Mouse (Mus musculus): ENCODE data around the gene Myo6. TPM values are rescaled to one million over a fixed set of nuclear protein-coding genes. Genes with fewer than 3 reads are reported as not detected.

Myo6 gene
- total and polyA plus RNA-seq, 3 experiments, result 6.0 to 39.5 (median 11.0) TPM

- H3K36me3 ChIP-seq (replicated peaks in 1 of 2; ENCODE audit: control insufficient read depth in 1 of 2, insufficient read depth in 1 of 2, low read length in 1 of 2), result peaks cover 0 to 21% of the 10 kb centered on the region in 2 experiments
- dilution Hi-C loops (cut with MboI; ENCODE audit: extremely low pct_ligation_motif_present, extremely low pct_unique_long_range_greater_than_20kb, low sequenced_read_pairs) (no loop called here), in situ Hi-C loops (cut with MboI; ENCODE audit: low pct_ligation_motif_present, low pct_unique_long_range_greater_than_20kb, low sequenced_read_pairs) (no loop called here)
- H3K27ac ChIP-seq (ENCODE audit: insufficient read depth, low read depth), result no peak overlapping the region
- H3K4me3 ChIP-seq (replicated peaks in 1 of 3; ENCODE audit: low read depth in 2 of 3, low read length in 2 of 3, poor library complexity in 1 of 3), result no peak overlapping the region
- H3K4me2 ChIP-seq (ENCODE audit: insufficient read depth, low read depth, poor library complexity, severe bottlenecking), result no peak overlapping the region
- H3K27me3 ChIP-seq (replicated peaks), result no peaks in the 10 kb centered on the region
- no peak overlapping the region for H3K9ac ChIP-seq (ENCODE audit: insufficient read depth, low read depth)
- H3K4me1 ChIP-seq (ENCODE audit: control insufficient read depth in 1 of 2, insufficient read depth in 2 of 2), result peaks cover 9 to 67% of the 10 kb centered on the region in 2 experiments
- TF ChIP-seq JUN (IDR thresholded peaks at IDR 0.05; ENCODE audit: insufficient read depth, low read depth, low read length) (no peak), ZMIZ1 (IDR thresholded peaks at IDR 0.05; ENCODE audit: low read depth, low read length) (no peak), KAT2A (IDR thresholded peaks at IDR 0.05; ENCODE audit: insufficient replicate concordance, low read length) (no peak), CHD1 (IDR thresholded peaks at IDR 0.05; ENCODE audit: low read depth, low read length) (no peak), MAZ (IDR thresholded peaks at IDR 0.05; ENCODE audit: low read depth, low read length) (no peak)
- no peak for DNase-seq (ENCODE audit: extremely low read depth)
- H3K9me3 ChIP-seq (replicated peaks; ENCODE audit: low read length), result no peaks in the 10 kb centered on the region
- no peaks in the 10 kb centered on the region for H3K79me2 ChIP-seq (replicated peaks; ENCODE audit: control insufficient read depth, extremely low read depth, insufficient read depth, poor library complexity, severe bottlenecking)
Observed at GRCm38 (mm10) chr9:80260905-80261304, 96.1 kb downstream of the Myo6 start.

- Histone ChIP-seq H3K4me2 (ENCODE audit: insufficient read depth, low read depth, poor library complexity, severe bottlenecking) (peak overlapping the region; percentile 57), H3K79me2 (replicated peaks; ENCODE audit: control insufficient read depth, extremely low read depth, insufficient read depth, poor library complexity, severe bottlenecking) (no peaks in the 10 kb centered on the region), H3K27me3 (replicated peaks) (no peaks in the 10 kb centered on the region), H3K27ac (ENCODE audit: insufficient read depth, low read depth) (peak overlapping the region; percentile 84), H3K9ac (ENCODE audit: insufficient read depth, low read depth) (no peak overlapping the region), H3K36me3 (replicated peaks in 1 of 2; ENCODE audit: control insufficient read depth in 1 of 2, insufficient read depth in 1 of 2, low read length in 1 of 2) (peaks cover 0 to 33% of the 10 kb centered on the region in 2 experiments), H3K4me1 (ENCODE audit: control insufficient read depth in 1 of 2, insufficient read depth in 2 of 2) (peaks cover 2 to 67% of the 10 kb centered on the region in 2 experiments), H3K9me3 (replicated peaks; ENCODE audit: low read length) (no peaks in the 10 kb centered on the region), H3K4me3 (replicated peaks in 1 of 3; ENCODE audit: low read depth in 2 of 3, low read length in 2 of 3, poor library complexity in 1 of 3) (no peak overlapping the region)
- dilution Hi-C loops (cut with MboI; ENCODE audit: extremely low pct_ligation_motif_present, extremely low pct_unique_long_range_greater_than_20kb, low sequenced_read_pairs) (no loop called here), in situ Hi-C loops (cut with MboI; ENCODE audit: low pct_ligation_motif_present, low pct_unique_long_range_greater_than_20kb, low sequenced_read_pairs) (no loop called here)
- peak; percentile 77 for DNase-seq (ENCODE audit: extremely low read depth)
- no peak for TF ChIP-seq RAD21 (IDR thresholded peaks at IDR 0.05; ENCODE audit: low read depth, low read length)
- TF ChIP-seq ETS1 (conservative IDR thresholded peaks at IDR 0.05; ENCODE audit: low read depth, low read length), result peak; percentile 56; the same call in 1 of the 2 replicates
- TF ChIP-seq EP300 (IDR thresholded peaks at IDR 0.05; ENCODE audit: low read length), result peak; percentile 33
- TF ChIP-seq TCF12 (IDR thresholded peaks at IDR 0.05; ENCODE audit: low read depth, low read length), result peak; percentile 53; the same call in 1 of the 2 replicates
- TF ChIP-seq BHLHE40 (IDR thresholded peaks at IDR 0.05; ENCODE audit: low read depth, low read length), result peak; percentile 46; the same call in 1 of the 2 replicates
- TF ChIP-seq JUND (conservative IDR thresholded peaks at IDR 0.05; ENCODE audit: low read depth, low read length), result no peak
- peak; percentile 97 for TF ChIP-seq MEF2A (IDR thresholded peaks at IDR 0.05; ENCODE audit: borderline replicate concordance, low read depth, low read length)
- TF ChIP-seq ELF1 (IDR thresholded peaks at IDR 0.05; ENCODE audit: low read depth, low read length), result no peak
- TF ChIP-seq CHD1 (IDR thresholded peaks at IDR 0.05; ENCODE audit: low read depth, low read length), result no peak
- TF ChIP-seq CHD2 (IDR thresholded peaks at IDR 0.05; ENCODE audit: low read length), result no peak
- TF ChIP-seq IRF4 (IDR thresholded peaks at IDR 0.05; ENCODE audit: low read depth, low read length), result peak; percentile 69; the same call in 1 of the 2 replicates
- no peak for TF ChIP-seq MAFK (IDR thresholded peaks at IDR 0.05; ENCODE audit: insufficient replicate concordance, low read length)
- no peak for TF ChIP-seq RCOR1 (conservative IDR thresholded peaks at IDR 0.05; ENCODE audit: low read depth, low read length)
- peak; percentile 58; the same call in 1 of the 2 replicates for TF ChIP-seq MAX (IDR thresholded peaks at IDR 0.05; ENCODE audit: low read length)
- no peak for TF ChIP-seq USF1 (IDR thresholded peaks at IDR 0.05; ENCODE audit: low read depth, low read length)
- 0 out of 2 replicates have a peak, but pooled peaks have one; percentile 35 for TF ChIP-seq POLR2A (IDR thresholded peaks at IDR 0.05; ENCODE audit: low read depth, low read length)
- TF ChIP-seq TBP (conservative IDR thresholded peaks at IDR 0.05; ENCODE audit: low read depth, low read length), result peak; percentile 69; the same call in 1 of the 2 replicates
- TF ChIP-seq GABPA (IDR thresholded peaks at IDR 0.05; ENCODE audit: insufficient replicate concordance, low read depth, low read length), result no peak
- no peak for TF ChIP-seq JUN (IDR thresholded peaks at IDR 0.05; ENCODE audit: insufficient read depth, low read depth, low read length)
- no peak for TF ChIP-seq NELFE (IDR thresholded peaks at IDR 0.05; ENCODE audit: low read depth, low read length)
- peak; percentile 21; the same call in 1 of the 2 replicates for TF ChIP-seq HCFC1 (IDR thresholded peaks at IDR 0.05; ENCODE audit: low read depth, low read length)
- TF ChIP-seq SMC3 (IDR thresholded peaks at IDR 0.05; ENCODE audit: low read depth, low read length), result no peak
- no peak for TF ChIP-seq CTCF (conservative IDR thresholded peaks at IDR 0.05 in 1 of 2, IDR thresholded peaks at IDR 0.05 in 1 of 2; ENCODE audit: low read depth in 2 of 2, low read length in 2 of 2)
- TF ChIP-seq ZC3H11A (IDR thresholded peaks at IDR 0.05; ENCODE audit: low read depth, low read length), result no peak
- no peak for TF ChIP-seq MAZ (IDR thresholded peaks at IDR 0.05; ENCODE audit: low read depth, low read length)
- TF ChIP-seq MYC (IDR thresholded peaks at IDR 0.05; ENCODE audit: low read depth, low read length), result no peak
- TF ChIP-seq SIN3A (IDR thresholded peaks at IDR 0.05; ENCODE audit: low read length), result no peak
- TF ChIP-seq MXI1 (IDR thresholded peaks at IDR 0.05; ENCODE audit: low read depth, low read length), result no peak
- no peak for TF ChIP-seq ZKSCAN1 (IDR thresholded peaks at IDR 0.05; ENCODE audit: borderline replicate concordance, low read depth, low read length)
- TF ChIP-seq POLR2AphosphoS2 (IDR thresholded peaks at IDR 0.05; ENCODE audit: low read depth, low read length), result no peak
Observed at GRCm38 (mm10) chr9:80262367-80263026, 97.7 kb downstream of the Myo6 start.

All from CH12.LX (cell line).